Mouse (Mus musculus) urinary bladder, postnatal 0 days (tissue): ENCODE data around the gene Olfr8. TPM values are rescaled to one million over a fixed set of nuclear protein-coding genes. Genes with fewer than 3 reads are reported as not detected.

Experiments used
- polyA plus RNA-seq: library from polyadenylated mRNA; unstranded; fragments of >200 nt; fragmentation: Nextera tagmentation; extraction: Ambion mirVana; gene quantifications from 2 replicates; pipeline ENCODE4 v1.2.1, GENCODE M21; 2015

Gene Olfr8
- not detected in 2 replicates for polyA plus RNA-seq

GRCm38 (mm10) chr10:78950336-78950735 lies at the start of gene Olfr8:
Gene Olfr8 (plus strand): TSS chr10:78950636.

DNA sequence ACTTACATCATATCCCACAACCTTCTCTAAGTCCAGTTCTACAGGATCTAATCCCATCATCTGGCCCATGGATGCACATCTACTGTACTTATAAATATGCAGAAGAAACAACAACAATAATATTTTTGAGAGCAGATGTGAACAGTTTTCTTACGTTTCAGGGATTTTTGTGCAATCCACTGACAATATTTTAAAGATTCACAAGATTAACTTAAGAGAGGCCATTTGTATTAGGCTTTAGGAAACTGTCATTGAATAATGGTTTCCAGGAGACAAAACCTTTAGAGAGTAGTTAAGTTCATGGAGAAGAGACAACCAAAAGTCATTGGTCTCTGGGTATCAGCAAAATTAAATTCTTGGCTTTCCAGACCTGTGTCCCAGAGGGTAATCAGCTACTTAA lies 37.6 kb upstream of the Olfr8 start, which contains the start of gene Olfr1354:
Gene Olfr1354 (plus strand): TSS at position 301 of the 400 bp plus-strand sequence.

GRCm38 (mm10) chr10:78963009-78963408 lies 12.6 kb downstream of the Olfr8 start, which contains the start of gene Olfr1353:
Gene Olfr1353 (plus strand): TSS chr10:78963309.

GRCm38 (mm10) chr10:78980750-78981149 lies 30.3 kb downstream of the Olfr8 start, which contains the start of gene Olfr1352:
Gene Olfr1352 (plus strand): TSS chr10:78981050.

Other genes starting within 250 kb of the Olfr8 start
- gene Casp14, start 232.3 kb upstream of the Olfr8 start, polyA plus RNA-seq = 0.22 and 0.41 TPM in 2 replicates
- 0.08 TPM in 1 of 2 replicates, not detected in the other for gene Ccdc105, start 197.6 kb upstream of the Olfr8 start, polyA plus RNA-seq
- 1.5 and 2.8 TPM in 2 replicates for gene Slc1a6, start 170.1 kb upstream of the Olfr8 start, polyA plus RNA-seq
- not detected in 2 replicates for gene Olfr1356, start 98.5 kb upstream of the Olfr8 start, polyA plus RNA-seq
- gene Olfr1355, start 75.1 kb upstream of the Olfr8 start, polyA plus RNA-seq = not detected in 2 replicates
- gene Olfr1354, start 37.5 kb upstream of the Olfr8 start, polyA plus RNA-seq = not detected in 2 replicates
- not detected in 2 replicates for gene Olfr1353, start 12.7 kb downstream of the Olfr8 start, polyA plus RNA-seq
- not detected in 2 replicates for gene Olfr1352, start 30.4 kb downstream of the Olfr8 start, polyA plus RNA-seq
- gene Olfr1351, start 61.8 kb downstream of the Olfr8 start, polyA plus RNA-seq = not detected in 2 replicates
- gene Olfr57, start 78.1 kb downstream of the Olfr8 start, polyA plus RNA-seq = 0.11 TPM in 1 of 2 replicates, not detected in the other
- gene 2610008E11Rik, start 147.0 kb downstream of the Olfr8 start, polyA plus RNA-seq = 18.0 and 21.4 TPM in 2 replicates
- not detected in 2 replicates for gene Vmn2r80, start 198.1 kb downstream of the Olfr8 start, polyA plus RNA-seq